Mouse (Mus musculus): ENCODE data around the gene Grin2b.

DNA sequence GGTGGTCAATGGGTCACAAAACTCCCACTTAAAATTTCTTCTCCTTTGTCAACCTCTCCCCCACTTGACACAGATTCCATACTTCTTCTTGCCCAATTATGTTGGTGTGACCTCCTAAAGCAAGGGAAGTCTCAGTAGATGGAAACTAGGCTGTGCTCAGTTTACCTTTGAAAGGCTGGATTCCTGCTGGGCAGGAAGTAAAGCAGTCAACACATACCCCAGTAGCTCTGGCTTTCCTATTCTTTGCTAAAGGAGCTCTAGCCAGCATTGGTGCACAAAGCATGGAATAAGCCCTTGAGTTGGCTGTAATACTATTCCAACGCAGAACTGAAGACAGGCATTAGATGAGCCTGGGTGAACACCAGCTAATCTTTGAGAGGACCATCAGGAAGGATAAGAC, 459.1 kb downstream of the Grin2b start:
- TF ChIP-seq CTCF (IDR thresholded peaks at IDR 0.05; ENCODE audit: insufficient read depth, low read depth, low read length) (no peak), POLR2A (IDR thresholded peaks at IDR 0.05; ENCODE audit: insufficient read depth, low read depth, low read length) (no peak)

All from olfactory bulb, adult 2 months (tissue).